ENCODE assay signal across 8 mouse cellular contexts in the genomic region with DNA sequence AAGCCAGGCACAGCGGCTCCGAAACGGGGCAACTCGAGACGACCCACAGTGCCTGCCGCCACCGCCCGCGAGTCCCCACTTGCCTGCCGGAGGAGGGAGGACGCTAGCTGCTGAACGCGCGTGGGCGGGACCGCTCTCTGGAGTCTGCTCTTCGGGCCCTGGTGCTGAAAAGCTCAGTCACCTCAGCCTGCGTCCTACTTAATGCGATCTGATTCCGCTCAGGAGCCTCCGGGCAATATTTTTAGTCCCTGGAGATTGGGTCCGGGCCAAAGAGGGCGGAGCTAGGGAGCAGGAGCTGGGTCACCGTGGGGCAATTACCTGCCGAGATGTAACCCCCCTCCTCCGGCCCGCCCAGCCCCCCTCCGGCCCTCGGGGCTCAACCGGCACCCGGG. TPM values are rescaled to one million over a fixed set of nuclear protein-coding genes. Genes with fewer than 3 reads are reported as not detected.
DNase-seq lines count a peak whose midpoint lies in the region; ATAC-seq and TF ChIP-seq lines count a peak whose summit lies in the region.

No protein-coding gene starts in this region.

- CTCF ChIA-PET in Patski (lab: Charles Lee) = interaction anchor here (1.1 to 1.6 kb wide), 6 partner anchors 9 to 116 kb away, joined by 3 to 7 read pairs (median 4); partner anchors contain the start of gene Hddc3

- no peak for DNase-seq in Patski (ENCODE audit: low read depth, low spot score)
- DNase-seq in cerebellum, postnatal 10 days = peak; percentile 85 to 89
- peak; percentile 86 to 89 for DNase-seq in gastrocnemius, adult 8-10 months (ENCODE audit: low spot score in 2 of 2)
- peak; percentile 92 for DNase-seq in induced T-regulatory cell, adult 2 months (ENCODE audit: low read depth)
- peak; percentile 84 to 87 for DNase-seq in left cerebral cortex, postnatal 14 days (ENCODE audit: low spot score in 2 of 2)
- DNase-seq in right cerebral cortex, postnatal 25 days = peak; percentile 82
- DNase-seq in yolk sac, embryonic 10.5 days (ENCODE audit: low spot score) = peak; percentile 68

- H3K27me3 ChIP-seq in Patski = no peaks in the 10 kb centered on the region

- no peak for TF ChIP-seq CTCF in Patski (IDR thresholded peaks at IDR 0.05)

- in situ Hi-C loops in Patski (cut with MboI; ENCODE audit: low pct_unique_long_range_greater_than_20kb) = no loop called here

- POLR2A ChIA-PET in Patski (lab: Charles Lee) = interaction anchor here (0.8 kb wide), 1 partner anchor 31 kb away, joined by 3 read pairs; no protein-coding TSS in a partner anchor

- intact Hi-C loops in left cerebral cortex, postnatal 14 days (cut with DNase I) = loop anchor here (2.0 to 10.0 kb wide), 2 partner anchors 30 to 226 kb away; partner anchors contain the start of gene Unc45a

- ATAC-seq in Patski = peak; percentile 45
- ATAC-seq in megakaryocyte-erythroid progenitor cell, adult 5-6 weeks (replicated peaks; ENCODE audit: low FRiP score, low TSS enrichment, poor library complexity, severe bottlenecking) = peak; percentile 63

RNA-seq across cellular contexts. Expression of gene Man2a2, which starts 0.5 kb away (rescaled TPM):
- polyA plus RNA-seq in Patski (2021) = 129 TPM
- total RNA-seq in gastrocnemius, adult 8-10 months (2022) = 100 to 1,000 TPM; 139 to 171 (median 148) TPM
- 100 to 1,000 TPM; 114 to 118 TPM for total RNA-seq in left cerebral cortex, postnatal 14 days (2021)
- total RNA-seq in megakaryocyte-erythroid progenitor cell, adult 5-6 weeks (2014; fragmentation: Nextera tagmentation) = 20.3 and 33.2 TPM in 2 replicates
- 10.8 and 19.4 TPM in 2 replicates for total RNA-seq in megakaryocyte-erythroid progenitor cell, adult 5-6 weeks (2017)

RNA-seq across cellular contexts. Expression of gene Fes, which starts 17.1 kb away (rescaled TPM):
- polyA plus RNA-seq in Patski (2021) = 5.6 TPM
- total RNA-seq in gastrocnemius, adult 8-10 months (2022) = 1 to 10 TPM; 1.7 to 2.7 (median 2.4) TPM
- total RNA-seq in left cerebral cortex, postnatal 14 days (2021) = 1 to 10 TPM; 5.6 to 6.7 TPM
- 12.5 and 23.2 TPM in 2 replicates for total RNA-seq in megakaryocyte-erythroid progenitor cell, adult 5-6 weeks (2014; fragmentation: Nextera tagmentation)
- 1.8 and 17.9 TPM in 2 replicates for total RNA-seq in megakaryocyte-erythroid progenitor cell, adult 5-6 weeks (2017)

RNA-seq across cellular contexts. Expression of gene Hddc3, which starts 27.7 kb away (rescaled TPM):
- polyA plus RNA-seq in Patski (2021) = 78.7 TPM
- total RNA-seq in gastrocnemius, adult 8-10 months (2022) = 10 to 100 TPM; 22.9 to 26.1 (median 24.6) TPM
- 10 to 100 TPM; 42.0 to 53.2 TPM for total RNA-seq in left cerebral cortex, postnatal 14 days (2021)
- 13.2 and 17.8 TPM in 2 replicates for total RNA-seq in megakaryocyte-erythroid progenitor cell, adult 5-6 weeks (2014; fragmentation: Nextera tagmentation)
- total RNA-seq in megakaryocyte-erythroid progenitor cell, adult 5-6 weeks (2017) = 10.9 and 40.6 TPM in 2 replicates

RNA-seq across cellular contexts. Expression of gene Unc45a, which starts 29.8 kb away (rescaled TPM):
- polyA plus RNA-seq in Patski (2021) = 71.3 TPM
- 10 to 100 TPM; 10.4 to 14.9 (median 12.0) TPM for total RNA-seq in gastrocnemius, adult 8-10 months (2022)
- 10 to 100 TPM; 44.8 to 49.7 TPM for total RNA-seq in left cerebral cortex, postnatal 14 days (2021)
- total RNA-seq in megakaryocyte-erythroid progenitor cell, adult 5-6 weeks (2014; fragmentation: Nextera tagmentation) = 11.2 and 24.2 TPM in 2 replicates
- total RNA-seq in megakaryocyte-erythroid progenitor cell, adult 5-6 weeks (2017) = 20.1 and 23.2 TPM in 2 replicates

RNA-seq across cellular contexts. Expression of gene Furin, which starts 34.6 kb away (rescaled TPM):
- polyA plus RNA-seq in Patski (2021) = 120 TPM
- total RNA-seq in gastrocnemius, adult 8-10 months (2022) = 10 to 100 TPM; 50.3 to 60.1 (median 56.7) TPM
- 10 to 100 TPM; 38.8 to 46.2 TPM for total RNA-seq in left cerebral cortex, postnatal 14 days (2021)
- total RNA-seq in megakaryocyte-erythroid progenitor cell, adult 5-6 weeks (2014; fragmentation: Nextera tagmentation) = 24.9 and 31.5 TPM in 2 replicates
- 8.2 and 10.0 TPM in 2 replicates for total RNA-seq in megakaryocyte-erythroid progenitor cell, adult 5-6 weeks (2017)
